Mouse (Mus musculus) MEL (cell line): ENCODE data around the gene Mccc2.

ENCODE experiments used
- CHD1 ChIP-seq: IDR thresholded peaks from 2 replicates; pipeline ENCODE4 v1.6.1; 2012; ENCODE audit warnings: low read depth, mild to moderate bottlenecking, inconsistent platforms, low read length, improper control_type of control experiment
- CTCF ChIP-seq, 3 experiments: IDR thresholded peaks in 2 of 3; conservative IDR thresholded peaks in 1 of 3; 2 replicates each; pipeline ENCODE4 v1.5.1; 2011 to 2012; ENCODE audit warnings: low read length in 3 of 3, low read depth in 2 of 3, mild to moderate bottlenecking in 2 of 3, improper control_type of control experiment in 1 of 3, inconsistent platforms in 1 of 3, mixed read lengths in 1 of 3, moderate library complexity in 1 of 3; ENCODE audit not compliant: control insufficient read depth in 1 of 3, insufficient read depth in 1 of 3, poor library complexity in 1 of 3, severe bottlenecking in 1 of 3
- POLR2A ChIP-seq, 2 experiments: IDR thresholded peaks; 2 replicates each; pipeline ENCODE4 v1.6.1; 2011 to 2012; ENCODE audit warnings: low read length in 2 of 2, mild to moderate bottlenecking in 2 of 2, control low read depth in 1 of 2, improper control_type of control experiment in 1 of 2, low read depth in 1 of 2, moderate library complexity in 1 of 2; ENCODE audit not compliant: control insufficient read depth in 1 of 2, insufficient read depth in 1 of 2, poor library complexity in 1 of 2

DNA sequence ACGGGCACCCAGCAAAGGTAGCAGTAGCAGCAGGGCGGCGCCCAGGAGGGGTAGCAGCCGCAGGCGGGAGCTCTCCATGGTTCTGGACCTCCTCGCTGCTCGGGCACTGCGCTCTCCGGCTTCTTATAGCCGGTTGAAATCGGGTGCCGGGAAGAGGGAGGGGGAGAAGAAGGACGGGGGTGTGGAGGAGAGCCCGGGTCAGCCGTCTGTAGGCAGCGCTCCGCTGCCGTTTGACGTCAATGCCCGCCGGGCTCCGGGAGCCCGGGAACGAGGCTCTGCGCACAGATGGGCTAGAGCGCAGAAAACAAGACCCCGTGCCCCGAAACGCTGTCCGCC lies 114.9 kb downstream of the Mccc2 start:
- TF ChIP-seq POLR2A (IDR thresholded peaks at IDR 0.05; ENCODE audit: control insufficient read depth in 1 of 2, insufficient read depth in 1 of 2, low read depth in 1 of 2, low read length in 2 of 2, poor library complexity in 1 of 2) = no peak
- no peak for TF ChIP-seq CTCF (IDR thresholded peaks at IDR 0.05 in 2 of 3, conservative IDR thresholded peaks at IDR 0.05 in 1 of 3; ENCODE audit: control insufficient read depth in 1 of 3, insufficient read depth in 1 of 3, low read depth in 2 of 3, low read length in 3 of 3, poor library complexity in 1 of 3, severe bottlenecking in 1 of 3)
- no peak for TF ChIP-seq CHD1
